Mouse (Mus musculus) E14TG2a.4 (cell line): ENCODE measurements around the gene Auts2.

Experiments used
- H3K27me3 ChIP-seq: 2 replicates; pipeline ENCODE4 v1.6.1; 2014; ENCODE audit warnings: low read length, control low read depth; ENCODE audit not compliant: insufficient read depth
- H3K36me3 ChIP-seq: 2 replicates; pipeline ENCODE4 v1.6.1; 2014; ENCODE audit warnings: low read length, control low read depth; ENCODE audit not compliant: insufficient read depth
- H3K4me1 ChIP-seq: replicated peaks from 2 replicates; pipeline ENCODE4 v1.6.1; 2014; ENCODE audit warnings: low read depth, low read length, control low read depth
- H3K4me3 ChIP-seq: replicated peaks from 2 replicates; pipeline ENCODE4 v1.5.1; 2014; ENCODE audit warnings: mild to moderate bottlenecking, low read length
- H3K9me3 ChIP-seq: 2 replicates; pipeline ENCODE4 v1.6.1; 2014; ENCODE audit warnings: low read length, control low read depth
- CTCF ChIP-seq: conservative IDR thresholded peaks from 2 replicates; pipeline ENCODE4 v1.5.1; 2014; ENCODE audit warnings: low read length
- NANOG ChIP-seq: IDR thresholded peaks from 2 replicates; pipeline ENCODE4 v1.6.1; 2014; ENCODE audit warnings: borderline replicate concordance, low read length, mixed read lengths
- POU5F1 ChIP-seq: IDR thresholded peaks from 2 replicates; pipeline ENCODE4 v1.6.1; 2014; ENCODE audit warnings: low read length, borderline replicate concordance

Gene Auts2

GRCm38 (mm10) chr5:132472905-132473321, 70.2 kb downstream of the Auts2 start:
- peaks cover 22% of the 10 kb centered on the region for H3K27me3 ChIP-seq
- H3K9me3 ChIP-seq: no peaks in the 10 kb centered on the region
- no peaks in the 10 kb centered on the region for H3K36me3 ChIP-seq
- TF ChIP-seq CTCF: no peak
- TF ChIP-seq POU5F1: no peak
- no peak for TF ChIP-seq NANOG
- H3K4me1 ChIP-seq: peaks cover 13% of the 10 kb centered on the region
- H3K4me3 ChIP-seq: no peak overlapping the region

GRCm38 (mm10) chr5:132472184-132472829, 70.8 kb downstream of the Auts2 start:
- Histone ChIP-seq H3K27me3 (peaks cover 22% of the 10 kb centered on the region), H3K9me3 (no peaks in the 10 kb centered on the region), H3K36me3 (no peaks in the 10 kb centered on the region), H3K4me3 (no peak overlapping the region), H3K4me1 (peaks cover 8% of the 10 kb centered on the region)
- TF ChIP-seq CTCF: no peak
- TF ChIP-seq POU5F1: no peak

- no peaks in the 10 kb centered on the region; the same call in 1 of the 2 replicates for H3K4me1 ChIP-seq
- peaks cover 2% of the 10 kb centered on the region; the same call in 1 of the 2 replicates for H3K27me3 ChIP-seq
- no peaks in the 10 kb centered on the region for H3K36me3 ChIP-seq
- no peak for TF ChIP-seq POU5F1
- TF ChIP-seq NANOG: no peak
- TF ChIP-seq CTCF: no peak
- no peaks in the 10 kb centered on the region for H3K9me3 ChIP-seq
- no peak overlapping the region for H3K4me3 ChIP-seq
Observed at GRCm38 (mm10) chr5:132467364-132467743, 75.8 kb downstream of the Auts2 start.

- H3K36me3 ChIP-seq: no peaks in the 10 kb centered on the region
- no peaks in the 10 kb centered on the region for H3K9me3 ChIP-seq
- TF ChIP-seq NANOG (no peak), CTCF (no peak), POU5F1 (no peak)
- H3K4me3 ChIP-seq: no peak overlapping the region
- H3K4me1 ChIP-seq: no peaks in the 10 kb centered on the region; the same call in 1 of the 2 replicates
- H3K27me3 ChIP-seq: no peaks in the 10 kb centered on the region; the same call in 1 of the 2 replicates
Observed at GRCm38 (mm10) chr5:132466427-132467363, 76.4 kb downstream of the Auts2 start.

GRCm38 (mm10) chr5:132462560-132462959, 80.6 kb downstream of the Auts2 start:
- Histone ChIP-seq H3K9me3 (no peaks in the 10 kb centered on the region), H3K36me3 (no peaks in the 10 kb centered on the region), H3K4me1 (no peaks in the 10 kb centered on the region), H3K27me3 (no peaks in the 10 kb centered on the region; the same call in 1 of the 2 replicates), H3K4me3 (no peak overlapping the region)
- TF ChIP-seq POU5F1 (no peak), NANOG (no peak), CTCF (no peak)

GRCm38 (mm10) chr5:132458498-132458897, 84.6 kb downstream of the Auts2 start:
- TF ChIP-seq NANOG (no peak), POU5F1 (no peak), CTCF (no peak)
- Histone ChIP-seq H3K4me3 (no peak overlapping the region), H3K9me3 (no peaks in the 10 kb centered on the region), H3K27me3 (no peaks in the 10 kb centered on the region; the same call in 1 of the 2 replicates), H3K4me1 (no peaks in the 10 kb centered on the region), H3K36me3 (no peaks in the 10 kb centered on the region)

- H3K36me3 ChIP-seq: no peaks in the 10 kb centered on the region
- no peaks in the 10 kb centered on the region for H3K4me1 ChIP-seq
- no peaks in the 10 kb centered on the region for H3K27me3 ChIP-seq
- no peaks in the 10 kb centered on the region for H3K9me3 ChIP-seq
- TF ChIP-seq POU5F1 (no peak), CTCF (no peak), NANOG (no peak)
- H3K4me3 ChIP-seq: no peak overlapping the region
Observed at GRCm38 (mm10) chr5:132452381-132452780, 90.8 kb downstream of the Auts2 start.

- TF ChIP-seq CTCF (no peak), POU5F1 (no peak)
- no peaks in the 10 kb centered on the region for H3K4me1 ChIP-seq
- no peaks in the 10 kb centered on the region for H3K36me3 ChIP-seq
- no peaks in the 10 kb centered on the region for H3K9me3 ChIP-seq
- no peak overlapping the region for H3K4me3 ChIP-seq
- H3K27me3 ChIP-seq: no peaks in the 10 kb centered on the region
Observed at GRCm38 (mm10) chr5:132450071-132450470, 93.1 kb downstream of the Auts2 start.
